Comparison of ENCODE assay signal across 14 mouse cellular contexts in the genomic region with DNA sequence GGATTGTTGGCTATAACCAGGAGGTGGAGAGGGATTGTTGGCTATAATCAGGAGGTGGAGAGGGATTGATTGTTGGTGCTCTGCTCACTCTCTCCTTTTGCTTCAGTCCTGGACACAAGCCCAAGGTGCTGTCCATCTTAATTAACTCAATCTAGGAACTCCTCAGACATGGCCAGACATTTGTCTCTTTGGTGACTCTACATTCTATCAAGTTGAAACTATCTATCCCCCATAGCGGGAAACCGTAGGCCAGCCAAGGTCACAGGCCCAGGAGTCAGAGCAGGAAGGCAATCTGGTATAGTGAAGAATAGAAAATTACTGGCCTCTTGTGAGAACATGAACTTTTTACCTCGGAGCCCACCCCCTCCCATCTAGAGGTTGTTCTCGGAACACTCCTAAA. TPM values are rescaled to one million over a fixed set of nuclear protein-coding genes. Genes with fewer than 3 reads are reported as not detected.
DNase-seq lines count a peak whose midpoint lies in the region; ATAC-seq and TF ChIP-seq lines count a peak whose summit lies in the region.
"Had no signal": no experiment of that assay in that cellular context is flagged by ENCODE, and none has a peak within 500 bp of the region (broad histone marks: within the 10 kb centered on the region; RNA-seq: fewer than 3 reads in every experiment).

No protein-coding gene starts in this region.

- no peak overlapping the region for H3K4me2 ChIP-seq in heart, embryonic 12.5 days
- no peak overlapping the region for H3K4me2 ChIP-seq in heart, postnatal 0 days (ENCODE audit: low read depth, low read length)
- H3K4me2 ChIP-seq: limb, embryonic 13.5 days; midbrain, embryonic 11.5 days; stomach, embryonic 15.5 days had no signal

- 0 out of 2 replicates have a peak, but pooled peaks have one; percentile 40 for TF ChIP-seq EP300 in heart, postnatal 0 days (IDR thresholded peaks at IDR 0.05; ENCODE audit: low read depth)

- TF ChIP-seq CTCF in heart, postnatal 0 days (IDR thresholded peaks at IDR 0.05; ENCODE audit: low read depth): no peak
- no peak for TF ChIP-seq CTCF in thymus, adult 2 months (IDR thresholded peaks at IDR 0.05; ENCODE audit: borderline replicate concordance, control insufficient read depth, extremely low read depth, insufficient read depth, low read length, poor library complexity)

- no peaks in the 10 kb centered on the region for H3K9me3 ChIP-seq in heart, embryonic 12.5 days (replicated peaks)
- no peaks in the 10 kb centered on the region for H3K9me3 ChIP-seq in heart, postnatal 0 days (replicated peaks; ENCODE audit: control insufficient read depth, low read length)
- H3K9me3 ChIP-seq: limb, embryonic 13.5 days; stomach, embryonic 15.5 days had no signal

- no peaks in the 10 kb centered on the region for H3K36me3 ChIP-seq in heart, embryonic 12.5 days
- H3K36me3 ChIP-seq in heart, postnatal 0 days (replicated peaks; ENCODE audit: control insufficient read depth, insufficient read depth, low read length): no peaks in the 10 kb centered on the region
- H3K36me3 ChIP-seq in thymus, adult 2 months (ENCODE audit: control insufficient read depth, insufficient read depth, low read length): no peaks in the 10 kb centered on the region
- H3K36me3 ChIP-seq: limb, embryonic 13.5 days; stomach, embryonic 15.5 days had no signal

- no peak for TF ChIP-seq POLR2A in thymus, adult 2 months (IDR thresholded peaks at IDR 0.05; ENCODE audit: control insufficient read depth, extremely low read depth, insufficient read depth, low read length, poor library complexity)

- no peaks in the 10 kb centered on the region for H3K27me3 ChIP-seq in heart, embryonic 12.5 days (replicated peaks)
- H3K27me3 ChIP-seq in heart, postnatal 0 days (ENCODE audit: control insufficient read depth, insufficient read depth, low read length): no peaks in the 10 kb centered on the region
- H3K27me3 ChIP-seq in thymus, adult 2 months (ENCODE audit: control insufficient read depth, insufficient read depth, low read length): no peaks in the 10 kb centered on the region
- H3K27me3 ChIP-seq: limb, embryonic 13.5 days; stomach, embryonic 15.5 days had no signal

- H3K27ac ChIP-seq in heart, embryonic 12.5 days (ENCODE audit: poor library complexity, severe bottlenecking): 0 out of 2 replicates have a peak overlapping the region, but pooled peaks have one; percentile 45
- peak overlapping the region; percentile 81 for H3K27ac ChIP-seq in heart, postnatal 0 days (ENCODE audit: low read depth)
- H3K27ac ChIP-seq in thymus, adult 2 months (ENCODE audit: control insufficient read depth, insufficient read depth, low read length): no peak overlapping the region
- H3K27ac ChIP-seq: limb, embryonic 13.5 days had no signal

- no peak overlapping the region for H3K9ac ChIP-seq in heart, embryonic 12.5 days
- H3K9ac ChIP-seq in heart, postnatal 0 days (replicated peaks; ENCODE audit: low read depth, low read length): no peak overlapping the region
- H3K9ac ChIP-seq: limb, embryonic 13.5 days; stomach, embryonic 15.5 days had no signal

- intact Hi-C loops in heart, postnatal 25 days (cut with DNase I): no loop called here

- ATAC-seq in heart, embryonic 12.5 days (ENCODE audit: insufficient number of reproducible peaks, low FRiP score): 0 out of 2 replicates have a peak, but pooled peaks have one; percentile 29
- peak; percentile 63 for ATAC-seq in heart, postnatal 0 days (ENCODE audit: insufficient read depth, low read depth)
- ATAC-seq: inflammation-experienced regulatory T-cells, adult 6 months had no signal

- 61% methylated on average over 4 of the region's 4 CpGs for WGBS in heart, embryonic 12.5 days
- WGBS in heart, postnatal 0 days: 63% methylated on average over 3 of the region's 4 CpGs
- WGBS in thymus, adult 2 months: 93% methylated on average over 4 of the region's 4 CpGs

- peak; percentile 31 to 59 for DNase-seq in adrenal gland, adult (ENCODE audit: inconsistent age in 2 of 2, low spot score in 1 of 2)
- no peak for DNase-seq in adrenal gland, postnatal 4 days (ENCODE audit: low spot score in 2 of 2)
- no peak for DNase-seq in heart, postnatal 25 days (ENCODE audit: low spot score)
- DNase-seq in heart, postnatal 0 days (ENCODE audit: low spot score): peak; percentile 54
- DNase-seq in kidney, postnatal 36 days: peak; percentile 52 to 65
- DNase-seq in thymus, adult 2 months: no peak
- DNase-seq in spleen, postnatal 36 days (ENCODE audit: low spot score in 2 of 2): no peak
- DNase-seq: cerebellum, adult 2 months; right cerebral cortex, postnatal 4 days had no signal

- H3K4me3 ChIP-seq in heart, embryonic 12.5 days: no peak overlapping the region
- H3K4me3 ChIP-seq in heart, postnatal 0 days (ENCODE audit: low read depth, low read length): no peak overlapping the region
- H3K4me3 ChIP-seq in thymus, adult 2 months (ENCODE audit: control insufficient read depth, insufficient read depth, low read length): no peak overlapping the region
- H3K4me3 ChIP-seq: limb, embryonic 13.5 days; stomach, embryonic 15.5 days had no signal

- peaks cover 16% of the 10 kb centered on the region for H3K4me1 ChIP-seq in heart, embryonic 12.5 days (replicated peaks)
- peaks cover 4% of the 10 kb centered on the region; the same call in 1 of the 2 replicates for H3K4me1 ChIP-seq in heart, postnatal 0 days (ENCODE audit: control insufficient read depth, insufficient read depth)
- peaks cover 8% of the 10 kb centered on the region for H3K4me1 ChIP-seq in thymus, adult 2 months (replicated peaks; ENCODE audit: control insufficient read depth, insufficient read depth, low read length)

RNA-seq across cellular contexts. Expression of gene Ndufa6, which starts 8.1 kb away (rescaled TPM):
- total RNA-seq in adrenal gland, postnatal 4 days (2021): 100 to 1,000 TPM; 406 to 421 TPM
- polyA plus RNA-seq in heart, embryonic 12.5 days (2016; fragmentation: Nextera tagmentation; extraction: Ambion mirVana): 475 and 496 TPM in 2 replicates
- 100 to 1,000 TPM; 683 to 734 TPM for total RNA-seq in heart, postnatal 25 days (2021)
- 397 and 531 TPM in 2 replicates for total RNA-seq in heart, postnatal 0 days (2014; rRNA removed; ENCODE audit: low replicate concordance)
- polyA plus RNA-seq in heart, postnatal 0 days (2015; fragmentation: Nextera tagmentation; extraction: Ambion mirVana): 1,167 and 1,291 TPM in 2 replicates
- polyA plus RNA-seq in thymus, adult 2 months (2012; rRNA removed): 227 and 278 TPM in 2 replicates

RNA-seq across cellular contexts. Expression of gene Cyp2d22, which starts 17.8 kb away (rescaled TPM):
- 10 to 100 TPM; 52.1 to 52.6 TPM for total RNA-seq in adrenal gland, postnatal 4 days (2021)
- polyA plus RNA-seq in heart, embryonic 12.5 days (2016; fragmentation: Nextera tagmentation; extraction: Ambion mirVana): 7.3 and 8.0 TPM in 2 replicates
- 10 to 100 TPM; 21.5 to 25.4 TPM for total RNA-seq in heart, postnatal 25 days (2021)
- total RNA-seq in heart, postnatal 0 days (2014; rRNA removed; ENCODE audit: low replicate concordance): 14.8 and 16.8 TPM in 2 replicates
- polyA plus RNA-seq in heart, postnatal 0 days (2015; fragmentation: Nextera tagmentation; extraction: Ambion mirVana): 10.1 and 10.6 TPM in 2 replicates
- polyA plus RNA-seq in thymus, adult 2 months (2012; rRNA removed): 12.6 and 15.7 TPM in 2 replicates

RNA-seq across cellular contexts. Expression of gene Smdt1, which starts 23.5 kb away (rescaled TPM):
- 100 to 1,000 TPM; 125 to 127 TPM for total RNA-seq in adrenal gland, postnatal 4 days (2021)
- 299 and 309 TPM in 2 replicates for polyA plus RNA-seq in heart, embryonic 12.5 days (2016; fragmentation: Nextera tagmentation; extraction: Ambion mirVana)
- 100 to 1,000 TPM; 203 to 204 TPM for total RNA-seq in heart, postnatal 25 days (2021)
- 342 and 440 TPM in 2 replicates for total RNA-seq in heart, postnatal 0 days (2014; rRNA removed; ENCODE audit: low replicate concordance)
- 431 and 450 TPM in 2 replicates for polyA plus RNA-seq in heart, postnatal 0 days (2015; fragmentation: Nextera tagmentation; extraction: Ambion mirVana)
- polyA plus RNA-seq in thymus, adult 2 months (2012; rRNA removed): 218 and 230 TPM in 2 replicates

RNA-seq across cellular contexts. Expression of gene Pheta2, which starts 23.5 kb away (rescaled TPM):
- total RNA-seq in adrenal gland, postnatal 4 days (2021): 1 to 10 TPM; 4.7 to 5.1 TPM
- 9.8 and 9.9 TPM in 2 replicates for polyA plus RNA-seq in heart, embryonic 12.5 days (2016; fragmentation: Nextera tagmentation; extraction: Ambion mirVana)
- total RNA-seq in heart, postnatal 25 days (2021): 1 to 10 TPM in 1 of 2 experiments, under 1 TPM in 1; 0.70 to 1.4 TPM
- 1.4 and 2.5 TPM in 2 replicates for total RNA-seq in heart, postnatal 0 days (2014; rRNA removed; ENCODE audit: low replicate concordance)
- polyA plus RNA-seq in heart, postnatal 0 days (2015; fragmentation: Nextera tagmentation; extraction: Ambion mirVana): 3.6 and 3.9 TPM in 2 replicates
- 1.7 and 2.3 TPM in 2 replicates for polyA plus RNA-seq in thymus, adult 2 months (2012; rRNA removed)

RNA-seq across cellular contexts. Expression of gene Naga, which starts 23.5 kb away (rescaled TPM):
- total RNA-seq in adrenal gland, postnatal 4 days (2021): 10 to 100 TPM; 82.6 to 96.8 TPM
- polyA plus RNA-seq in heart, embryonic 12.5 days (2016; fragmentation: Nextera tagmentation; extraction: Ambion mirVana): 40.5 and 44.6 TPM in 2 replicates
- total RNA-seq in heart, postnatal 25 days (2021): 10 to 100 TPM; 32.0 to 33.3 TPM
- 45.2 and 74.0 TPM in 2 replicates for total RNA-seq in heart, postnatal 0 days (2014; rRNA removed; ENCODE audit: low replicate concordance)
- polyA plus RNA-seq in heart, postnatal 0 days (2015; fragmentation: Nextera tagmentation; extraction: Ambion mirVana): 35.4 and 37.5 TPM in 2 replicates
- polyA plus RNA-seq in thymus, adult 2 months (2012; rRNA removed): 118 and 150 TPM in 2 replicates

Comparison
In these comparisons a context has a peak if more than half of its experiments do, and no peak if none do; other contexts are left out.
1. DNase-seq: peak in adrenal gland, adult (2 of 2), heart, postnatal 0 days (single experiment) and kidney, postnatal 36 days (2 of 2); none in adrenal gland, postnatal 4 days (0 of 2), heart, postnatal 25 days (single experiment), thymus, adult 2 months (single experiment) and spleen, postnatal 36 days (0 of 2).